Mouse (Mus musculus) thymus, postnatal 25 days (tissue): ENCODE results near the gene Akap12.

Source experiments
- DNase-seq: peaks from one replicate; pipeline ENCODE4 v3.0.0; 2022

Akap12 gene

GRCm38 (mm10) chr10:4407191-4407590 lies 141.0 kb downstream of the Akap12 start:
- no peak for DNase-seq
